Mouse (Mus musculus) G1E-ER4 (cell line): ENCODE results near the gene Zfp319. TPM values are rescaled to one million over a fixed set of nuclear protein-coding genes. Genes with fewer than 3 reads are reported as not detected.

Experiments
- GATA1 ChIP-seq: IDR thresholded peaks from one replicate; pipeline ENCODE4 v1.8.0; 2012; ENCODE audit warnings: low read length, inconsistent platforms
- polyA plus RNA-seq: library from polyadenylated mRNA; stranded (reverse); fragments of >175 nt; gene quantifications from 2 replicates; pipeline ENCODE4 v1.2.3, GENCODE M21; 2012

Zfp319 gene
- 6.7 and 6.9 TPM in 2 replicates for polyA plus RNA-seq

DNA sequence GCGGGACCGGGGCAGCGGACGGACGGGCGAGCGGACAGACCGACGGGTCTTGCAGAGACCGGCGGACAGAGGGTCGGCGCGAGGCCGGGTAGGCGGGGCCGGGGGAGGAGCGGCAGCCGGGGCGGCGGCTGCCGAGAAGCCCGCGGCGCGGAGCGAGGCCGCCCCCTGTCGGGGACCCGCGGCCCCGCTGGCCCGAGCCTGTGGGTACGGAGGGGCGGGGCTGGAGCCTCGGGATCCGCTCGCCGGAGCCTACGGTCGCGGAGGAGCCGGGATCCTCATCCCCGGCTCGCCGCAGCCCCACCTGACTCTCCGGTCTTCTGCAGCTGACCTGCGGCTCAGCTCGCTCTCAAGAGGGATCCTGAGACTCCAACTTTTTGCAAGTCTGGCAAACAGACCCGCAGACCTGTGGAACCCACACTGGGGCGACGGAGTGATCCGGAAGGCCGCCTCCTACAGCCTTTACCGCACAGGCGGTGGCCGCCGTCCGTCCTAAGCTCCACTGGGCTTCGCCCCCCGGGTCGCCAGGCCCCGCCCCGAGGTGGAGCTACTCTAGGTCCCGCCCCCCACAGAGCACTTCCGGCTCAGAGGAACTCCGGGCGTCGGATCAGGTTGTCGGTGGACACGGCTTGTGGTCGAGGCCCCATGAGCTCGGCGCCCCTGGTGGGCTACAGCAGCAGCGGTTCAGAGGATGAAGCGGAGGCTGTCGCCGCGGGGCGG lies at the start of gene Zfp319, which contains the start of gene Usb1:
TSS of gene Zfp319 (minus strand) at position 231 of the 717 bp plus-strand sequence.
TSS of gene Usb1 (plus strand) at position 565 of the 717 bp plus-strand sequence.
- TF ChIP-seq GATA1: no peak

DNA sequence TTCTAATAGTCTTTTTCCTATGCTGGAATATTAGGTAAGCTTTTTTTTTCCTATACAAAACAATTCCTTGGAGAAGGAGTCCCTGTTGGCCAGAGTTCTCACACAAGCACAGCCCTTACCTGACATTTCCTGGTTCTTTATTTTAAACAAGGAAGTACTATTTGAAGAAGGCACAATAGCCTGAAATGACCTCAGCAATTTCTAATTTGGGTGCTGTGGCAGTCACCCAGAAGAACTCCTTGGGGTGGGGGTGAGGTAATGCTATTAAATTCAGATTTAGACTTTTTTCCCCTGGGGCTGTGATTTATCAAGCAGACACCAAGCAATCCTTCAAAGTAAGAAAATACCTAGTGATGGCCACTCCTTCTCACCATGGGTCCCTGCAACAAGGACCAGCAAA lies 49.2 kb upstream of the Zfp319 start:
- no peak for TF ChIP-seq GATA1

DNA sequence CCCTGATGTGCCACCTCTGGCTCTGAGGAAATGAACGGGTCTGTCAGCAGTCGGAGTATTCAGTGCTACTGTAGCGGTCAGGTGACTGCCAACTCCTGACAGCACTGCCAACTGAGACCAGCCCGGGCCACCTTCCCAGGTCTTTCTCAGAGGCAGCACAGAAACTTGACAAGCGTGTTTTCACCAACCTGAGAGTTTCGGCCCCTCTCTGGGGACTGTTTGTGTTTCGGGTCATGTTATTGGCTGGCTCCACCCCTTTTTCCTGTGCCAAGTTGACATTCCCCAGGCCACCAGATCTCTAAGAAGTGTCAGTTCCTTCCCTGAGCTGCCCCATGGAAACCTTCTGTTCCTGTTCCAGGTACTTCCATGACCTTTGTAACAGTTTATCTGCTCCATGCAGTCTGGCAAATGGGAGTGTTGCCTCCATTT lies 46.1 kb upstream of the Zfp319 start:
- no peak for TF ChIP-seq GATA1

DNA sequence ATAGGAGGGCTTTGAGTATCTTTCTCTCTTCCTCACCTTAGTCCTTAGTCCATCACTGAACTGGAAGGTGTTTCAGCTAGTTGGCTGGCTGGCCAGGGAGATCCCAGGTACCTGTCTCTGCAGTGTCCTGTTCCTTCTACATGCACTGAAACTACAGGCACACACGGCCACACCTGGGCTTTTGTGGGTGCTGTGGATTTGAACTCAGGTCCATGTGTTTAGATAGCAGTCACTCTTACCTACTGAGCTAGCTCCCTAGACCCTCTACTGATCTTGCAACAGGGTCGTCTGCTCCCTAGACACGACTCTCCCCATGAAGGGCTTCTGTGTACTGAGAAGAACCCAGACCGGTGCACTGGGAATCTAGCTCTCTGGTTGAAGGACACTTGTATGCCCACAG lies 45.4 kb upstream of the Zfp319 start:
- TF ChIP-seq GATA1: no peak

DNA sequence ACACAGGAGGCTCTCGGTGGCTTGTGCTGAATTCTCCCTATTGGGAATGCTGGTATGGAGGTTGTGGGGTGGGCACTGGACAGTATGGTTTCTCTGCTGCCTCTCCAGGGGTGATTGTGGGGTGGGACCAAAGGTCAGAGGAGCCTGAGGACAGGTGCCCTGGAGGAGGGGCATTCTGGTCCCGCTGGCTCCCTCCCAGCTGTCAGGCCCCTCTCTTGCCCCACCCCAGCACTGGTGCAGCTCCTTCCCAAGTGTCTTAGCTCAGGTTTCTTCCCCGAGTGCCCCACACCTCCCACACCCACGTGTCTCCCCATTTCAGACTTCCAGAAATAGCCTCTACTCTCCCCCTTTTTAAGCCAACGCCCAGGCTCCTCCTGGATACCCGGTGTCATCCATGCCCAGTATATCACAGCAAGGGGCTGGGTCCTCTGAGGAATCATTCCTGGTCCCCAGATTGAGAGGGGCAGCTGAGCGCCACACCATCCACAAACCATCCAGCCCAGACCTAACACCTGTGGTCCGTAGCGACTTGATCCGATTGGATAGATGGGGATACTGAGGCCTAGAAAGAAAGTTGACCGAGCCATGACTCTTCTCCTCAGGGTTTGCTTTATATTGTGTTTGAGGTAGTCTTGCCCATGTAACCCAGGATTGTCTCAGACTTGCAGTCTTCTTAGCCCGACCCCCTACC lies 44.7 kb upstream of the Zfp319 start:
- no peak for TF ChIP-seq GATA1

DNA sequence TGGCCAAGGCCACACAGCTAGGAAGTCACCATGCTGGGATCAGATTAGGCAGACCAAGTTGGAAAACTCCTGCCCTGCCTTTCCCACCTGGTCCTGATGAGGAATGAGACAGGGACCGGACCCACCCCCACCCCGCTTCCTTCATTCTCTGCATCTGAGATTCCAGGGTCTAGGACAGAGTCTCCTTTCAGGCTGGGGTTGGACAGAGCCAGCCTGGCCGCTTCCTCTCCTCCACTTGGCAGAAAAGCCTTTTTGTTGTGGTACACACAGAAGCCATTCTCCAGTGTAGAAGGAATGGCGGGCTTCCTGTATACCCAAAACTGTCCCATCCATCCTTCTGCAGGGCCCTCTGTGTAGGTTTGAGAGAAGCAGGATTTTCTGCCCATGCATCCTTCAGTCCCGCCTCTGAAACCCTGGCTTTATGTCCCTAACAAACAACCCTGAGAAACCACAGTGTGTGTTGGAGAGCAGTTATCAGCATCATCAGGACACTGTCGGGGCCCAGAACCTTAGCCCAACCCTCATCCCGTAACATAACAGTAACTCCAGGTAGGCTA lies 43.7 kb upstream of the Zfp319 start:
- TF ChIP-seq GATA1: no peak

DNA sequence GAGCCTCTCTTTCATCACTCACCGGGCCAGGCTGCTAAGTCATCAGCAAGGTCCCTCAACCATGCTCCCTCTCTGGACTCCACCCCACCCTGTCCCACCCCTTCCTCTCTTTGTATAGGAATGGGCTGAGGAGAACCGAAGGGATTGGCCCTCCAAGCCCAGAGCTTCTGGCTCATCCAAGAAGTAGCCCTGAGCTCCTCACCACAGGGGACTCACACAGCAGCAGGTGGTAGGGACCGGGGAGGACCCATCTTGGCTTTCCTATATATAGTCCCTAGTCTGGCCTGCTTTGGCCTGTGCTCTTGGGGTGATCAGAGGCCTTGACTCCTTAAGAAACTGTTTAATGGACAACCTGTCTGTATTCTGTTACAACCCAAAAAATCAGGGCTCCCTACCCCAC lies 42.7 kb upstream of the Zfp319 start:
- no peak for TF ChIP-seq GATA1

DNA sequence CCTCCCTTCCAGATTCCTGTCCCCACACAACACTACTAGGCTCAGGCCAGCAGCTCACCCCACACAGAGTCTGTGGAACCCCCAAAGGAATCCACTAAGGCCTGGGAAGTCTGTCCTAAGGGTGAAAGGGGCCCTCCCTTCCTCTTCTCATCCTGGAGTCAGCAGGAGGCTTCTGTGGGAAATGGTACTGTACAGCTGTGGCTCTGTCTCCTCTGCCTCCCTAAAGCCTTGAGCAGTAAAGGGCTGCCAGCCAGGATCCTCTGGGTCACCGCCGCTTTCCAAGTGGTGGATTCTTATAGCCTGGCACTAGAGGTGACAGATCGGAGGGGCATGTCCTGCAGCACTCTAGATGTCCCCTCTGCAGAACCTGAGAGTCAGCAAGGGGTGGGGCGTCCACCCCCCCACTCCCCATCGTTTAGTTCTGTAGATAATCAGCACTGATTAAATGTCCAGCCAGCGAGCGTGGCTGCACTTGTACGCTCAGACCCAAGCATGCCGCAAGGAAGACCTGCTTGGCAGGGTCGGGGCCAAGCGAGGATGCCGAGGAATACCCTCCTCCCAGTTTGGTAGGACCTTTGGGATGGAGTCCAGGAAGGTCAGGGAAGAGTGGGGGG lies 41.7 kb upstream of the Zfp319 start:
- no peak for TF ChIP-seq GATA1

DNA sequence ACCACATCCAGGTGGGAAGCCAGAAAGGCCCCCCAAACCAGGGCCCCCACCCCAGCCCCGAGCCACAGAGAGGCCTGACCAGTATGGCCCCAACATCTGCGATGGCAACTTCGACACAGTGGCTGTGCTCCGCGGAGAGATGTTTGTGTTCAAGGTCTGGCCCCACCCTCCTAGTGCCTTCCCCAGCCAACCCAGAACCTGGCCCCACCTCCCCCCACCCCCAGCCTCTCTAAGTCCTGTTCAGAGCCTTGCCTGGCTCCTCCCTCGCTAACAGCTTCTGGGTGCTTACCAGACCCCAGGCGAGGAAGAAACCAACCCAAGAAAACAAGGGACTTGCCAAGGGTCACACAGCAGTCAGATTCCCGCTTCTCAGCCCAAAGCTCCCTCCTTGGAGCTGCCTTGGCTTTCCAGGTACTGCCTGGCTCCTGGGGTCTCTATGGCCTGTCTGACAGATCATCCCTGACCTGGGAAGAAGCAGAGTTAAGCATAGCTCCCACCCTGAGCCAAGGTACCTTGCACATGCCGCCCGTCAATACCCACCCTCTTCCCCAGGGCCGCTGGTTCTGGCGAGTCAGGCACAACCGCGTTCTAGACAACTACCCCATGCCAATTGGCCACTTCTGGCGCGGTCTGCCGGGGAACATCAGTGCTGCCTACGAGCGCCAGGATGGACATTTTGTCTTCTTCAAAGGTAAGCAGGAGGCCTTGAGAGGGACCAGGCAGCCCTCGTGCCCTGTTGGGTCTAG lies 38.0 kb upstream of the Zfp319 start:
- no peak for TF ChIP-seq GATA1

DNA sequence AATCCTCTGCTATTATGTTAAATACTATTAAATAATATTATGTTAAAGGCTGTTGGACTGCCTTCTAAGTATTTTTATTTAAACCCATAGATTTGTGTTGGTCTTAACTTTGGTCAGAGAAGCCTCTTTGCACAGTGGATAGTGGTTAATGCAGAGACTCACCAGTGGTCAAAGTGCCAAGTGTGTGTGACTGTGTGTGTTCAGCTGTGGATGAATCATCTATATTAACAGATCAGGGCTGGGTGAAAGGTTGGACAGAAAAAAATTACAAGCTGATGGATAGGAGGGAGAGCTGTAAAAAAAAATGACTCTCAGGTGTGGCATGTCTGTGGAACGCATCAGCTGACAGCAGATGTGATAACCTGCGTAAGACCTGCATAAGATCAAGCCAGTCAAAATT lies 32.1 kb upstream of the Zfp319 start:
- no peak for TF ChIP-seq GATA1

DNA sequence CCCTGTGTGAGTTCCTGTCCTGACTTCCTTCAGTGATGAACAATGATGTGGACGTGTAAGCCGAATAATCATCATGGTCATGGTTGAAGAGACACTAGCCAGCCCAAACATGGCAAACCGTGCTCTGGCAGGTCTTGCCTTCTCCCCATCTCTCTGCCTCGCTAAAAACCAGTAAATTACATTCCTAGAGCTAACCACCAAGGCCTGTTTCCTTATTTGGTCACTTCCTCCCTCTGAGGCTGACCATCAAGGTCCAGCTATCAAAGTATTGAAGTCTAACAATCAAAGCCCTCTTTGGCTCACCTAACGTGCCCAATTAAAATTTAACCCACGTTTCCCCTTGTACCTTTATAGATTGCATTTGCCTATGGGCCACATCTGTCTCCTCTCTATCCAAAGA lies 30.5 kb upstream of the Zfp319 start:
- TF ChIP-seq GATA1: no peak

DNA sequence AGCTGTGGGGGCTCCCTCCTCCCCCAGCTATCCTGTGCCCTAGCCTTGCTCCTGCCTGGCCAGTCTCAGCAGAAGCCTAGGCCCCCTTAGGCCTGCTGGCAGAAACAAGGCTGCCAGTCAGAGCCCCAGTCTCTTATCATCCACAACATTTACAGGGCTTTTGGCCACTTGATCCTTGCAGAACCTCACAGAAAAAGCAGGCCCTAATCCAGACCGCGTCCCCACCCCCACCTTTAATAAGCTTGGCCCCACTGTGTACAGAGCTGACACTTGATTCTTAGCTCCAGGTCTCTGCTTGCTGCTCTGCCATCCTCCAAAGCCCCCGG lies 29.2 kb upstream of the Zfp319 start:
- TF ChIP-seq GATA1: no peak

DNA sequence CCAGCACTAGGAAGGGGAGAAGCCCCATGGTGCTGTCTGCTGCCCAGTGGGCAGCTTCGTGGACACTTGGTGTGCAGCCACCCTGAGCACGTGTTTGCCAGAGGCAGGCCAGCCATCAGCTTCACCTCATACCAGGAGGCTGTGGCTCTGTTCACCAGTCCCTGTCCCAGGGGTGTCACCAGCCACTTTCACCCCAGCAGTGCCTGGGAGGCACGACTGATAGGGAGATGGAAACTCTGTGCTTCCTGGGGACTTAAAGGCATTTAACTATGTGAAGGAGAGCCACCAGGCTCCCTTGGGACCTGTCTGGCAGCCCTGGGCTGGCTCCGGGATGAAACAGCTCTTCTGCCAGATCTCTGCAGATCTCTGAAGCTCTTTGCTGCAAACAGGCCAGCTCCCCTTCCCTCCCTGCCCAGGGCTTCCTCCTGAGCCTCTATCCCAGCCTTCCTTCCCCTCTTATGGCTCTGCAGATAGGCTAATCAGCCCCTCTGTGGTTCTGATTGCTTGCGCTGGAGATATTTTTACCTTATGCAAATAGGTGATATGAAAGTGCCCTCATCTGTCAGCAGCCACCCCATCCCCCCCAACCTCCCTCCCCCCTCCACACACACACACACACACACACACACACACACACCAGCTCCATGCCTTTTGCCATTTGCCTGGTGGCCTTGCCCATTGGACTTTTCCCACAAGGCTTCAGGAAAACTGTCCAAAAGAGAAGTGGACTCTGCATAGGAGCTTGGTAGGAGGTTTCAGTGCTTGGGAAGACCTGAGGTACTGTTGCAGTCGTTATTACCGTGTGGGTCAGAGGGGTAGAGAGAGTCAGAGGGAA lies 28.6 kb upstream of the Zfp319 start:
- no peak for TF ChIP-seq GATA1

DNA sequence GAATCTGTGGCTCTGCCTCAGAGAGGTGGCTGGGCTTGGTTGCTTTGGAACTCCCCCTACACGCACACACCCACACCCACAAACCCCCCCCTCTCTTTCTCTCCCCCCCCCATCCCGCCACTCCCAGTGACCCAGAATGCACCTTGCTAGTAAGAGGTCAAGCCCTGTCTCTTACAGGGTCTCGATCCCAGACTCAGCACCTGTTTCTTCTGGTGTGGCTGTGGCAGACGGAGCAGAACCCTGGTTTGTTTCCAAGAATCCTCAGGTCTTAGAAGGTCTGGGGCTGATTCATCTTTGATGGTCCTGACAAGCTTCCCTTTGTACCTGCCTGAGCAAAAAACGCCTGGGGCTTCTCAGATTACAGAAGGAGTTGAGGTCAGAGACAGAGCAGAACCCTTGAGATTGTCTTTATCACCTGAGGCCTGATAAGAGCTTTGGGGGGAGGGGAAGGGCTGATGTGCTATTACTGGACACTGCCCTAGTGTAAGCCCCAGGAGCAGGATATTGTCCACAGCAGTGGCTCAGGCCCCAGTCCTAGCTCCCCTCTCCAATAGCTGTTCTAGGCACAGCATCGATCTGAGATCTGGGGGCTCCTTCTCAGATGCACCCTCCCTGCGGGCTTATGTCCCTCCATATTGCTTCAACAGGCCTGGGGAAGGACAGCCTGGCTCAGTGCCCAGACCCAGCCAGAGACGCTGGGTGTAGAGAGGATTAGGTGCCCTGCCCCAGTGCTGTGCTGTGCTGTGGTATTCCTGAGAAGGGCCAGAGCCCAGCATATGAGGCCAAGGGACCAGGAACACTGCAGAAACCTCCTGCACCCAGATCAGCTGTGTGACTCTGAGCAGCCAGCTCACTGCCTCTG lies 27.0 kb upstream of the Zfp319 start:
- TF ChIP-seq GATA1: no peak
